Mouse (Mus musculus) testis, adult 2 months (tissue): ENCODE data around the gene Stag1.

Source experiments
- CTCF ChIP-seq: fragments of 200-500 bp; IDR thresholded peaks from 2 replicates; pipeline ENCODE4 v1.5.1; 2012; ENCODE audit warnings: low read depth, mild to moderate bottlenecking, inconsistent platforms, low read length, moderate library complexity; ENCODE audit not compliant: control insufficient read depth, insufficient read depth, insufficient replicate concordance
- POLR2A ChIP-seq: fragments of 200-500 bp; IDR thresholded peaks from 2 replicates; pipeline ENCODE4 v1.6.1; 2012; ENCODE audit warnings: low read depth, mild to moderate bottlenecking, inconsistent platforms, low read length, moderate library complexity; ENCODE audit not compliant: control insufficient read depth

- TF ChIP-seq CTCF (no peak), POLR2A (no peak)
Measured at GRCm38 (mm10) chr9:100548313-100548712, 49.3 kb upstream of the Stag1 start.
